Mouse (Mus musculus): ENCODE results near the gene Nrip2. TPM values are rescaled to one million over a fixed set of nuclear protein-coding genes. Genes with fewer than 3 reads are reported as not detected.
A peak's percentile ranks its signal among the peaks of the same experiment; 100 is the strongest.

Nrip2 gene
- polyA plus RNA-seq, 1 experiment from 2014 or later: 9.0 TPM

DNA sequence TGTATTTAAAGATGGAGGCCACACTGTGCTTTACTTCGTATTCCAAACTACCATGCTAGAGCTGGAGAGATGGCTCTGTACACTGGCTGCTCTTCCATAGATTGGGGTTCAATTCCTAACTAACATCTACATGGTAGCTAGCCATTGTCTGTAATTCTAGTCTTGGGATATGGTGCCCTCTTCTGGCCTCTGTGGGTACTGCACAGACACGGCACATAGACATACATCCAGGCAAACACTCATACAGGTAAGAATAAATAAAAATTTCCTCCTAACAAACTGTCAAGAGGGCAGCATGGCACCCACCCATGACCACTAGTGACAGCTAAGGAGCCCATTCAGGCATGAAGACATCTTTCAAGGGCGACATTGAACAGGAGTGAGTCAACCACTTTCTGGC is 12.0 kb downstream of the Nrip2 start:
- DNase-seq (ENCODE audit: low spot score): peak; percentile 88
- Histone ChIP-seq H3K4me3 (replicated peaks; ENCODE audit: low read length) (no peak overlapping the region), H3K9ac (no peak overlapping the region), H3K36me3 (replicated peaks; ENCODE audit: control insufficient read depth, insufficient read depth) (peaks cover 80% of the 10 kb centered on the region), H3K4me1 (replicated peaks; ENCODE audit: control insufficient read depth, insufficient read depth, low read length) (no peaks in the 10 kb centered on the region), H3K4me2 (replicated peaks) (no peak overlapping the region), H3K27me3 (ENCODE audit: control insufficient read depth, insufficient read depth, low read length) (no peaks in the 10 kb centered on the region), H3K9me3 (ENCODE audit: control insufficient read depth, low read length) (no peaks in the 10 kb centered on the region), H3K27ac (no peak overlapping the region)
- WGBS: 17% methylated on average over 3 of the region's 3 CpGs
- ATAC-seq (ENCODE audit: low FRiP score): peak; percentile 59

DNA sequence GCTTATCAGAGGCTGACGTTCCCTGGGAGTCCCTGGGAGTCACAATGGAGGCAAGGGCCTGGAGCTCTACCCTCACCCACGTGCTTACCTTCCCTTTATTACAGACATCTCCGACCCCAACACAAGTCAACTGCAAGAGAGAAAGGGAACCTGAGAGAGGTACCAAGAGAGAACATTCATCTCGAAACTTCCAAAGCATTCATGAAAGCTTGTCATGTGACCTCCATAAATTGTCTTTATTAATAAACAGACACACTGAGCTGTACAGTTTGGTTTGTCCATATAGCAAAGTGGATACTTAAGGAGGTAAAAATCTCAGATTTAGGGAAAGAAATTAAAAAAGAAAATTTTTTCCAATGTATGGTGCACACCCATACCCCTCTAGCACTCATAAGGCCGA is 17.1 kb downstream of the Nrip2 start:
- H3K4me3 ChIP-seq (replicated peaks; ENCODE audit: low read length): no peak overlapping the region
- H3K4me1 ChIP-seq (replicated peaks; ENCODE audit: control insufficient read depth, insufficient read depth, low read length): no peaks in the 10 kb centered on the region
- H3K36me3 ChIP-seq (replicated peaks; ENCODE audit: control insufficient read depth, insufficient read depth): peaks cover 35% of the 10 kb centered on the region
- 93% methylated on average over 5 of the region's 5 CpGs for WGBS
- no peaks in the 10 kb centered on the region for H3K9me3 ChIP-seq (ENCODE audit: control insufficient read depth, low read length)
- H3K27me3 ChIP-seq (ENCODE audit: control insufficient read depth, insufficient read depth, low read length): no peaks in the 10 kb centered on the region
- no peak overlapping the region for H3K9ac ChIP-seq
- no peak overlapping the region for H3K4me2 ChIP-seq (replicated peaks)
- no peak for DNase-seq (ENCODE audit: low spot score)
- ATAC-seq (ENCODE audit: low FRiP score): no peak
- no peak overlapping the region for H3K27ac ChIP-seq

DNA sequence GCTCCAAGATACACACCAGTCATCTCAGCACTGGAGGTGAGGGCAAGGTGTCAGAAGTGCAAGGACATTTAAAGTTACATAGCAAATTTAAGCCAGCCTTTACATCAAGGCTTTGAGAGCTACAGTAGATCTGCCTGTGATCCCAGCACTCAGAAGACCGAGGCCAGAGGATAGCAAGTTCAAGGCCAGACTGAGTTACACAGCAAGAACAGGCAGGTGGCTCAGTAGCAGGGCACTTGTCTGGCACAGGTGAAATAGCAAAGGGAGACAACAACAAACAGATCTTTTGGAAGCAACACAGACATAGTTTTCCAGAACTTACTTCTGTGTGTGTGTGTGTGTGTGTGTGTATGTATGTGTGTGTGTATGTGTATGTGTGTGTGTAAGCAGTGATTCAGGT is 19.0 kb downstream of the Nrip2 start:
- Histone ChIP-seq H3K9ac (no peak overlapping the region), H3K9me3 (ENCODE audit: control insufficient read depth, low read length) (no peaks in the 10 kb centered on the region), H3K4me3 (replicated peaks; ENCODE audit: low read length) (no peak overlapping the region), H3K4me1 (replicated peaks; ENCODE audit: control insufficient read depth, insufficient read depth, low read length) (peaks cover under 1% of the 10 kb centered on the region; the same call in 1 of the 2 replicates), H3K36me3 (replicated peaks; ENCODE audit: control insufficient read depth, insufficient read depth) (peaks cover 16% of the 10 kb centered on the region), H3K27ac (no peak overlapping the region), H3K27me3 (ENCODE audit: control insufficient read depth, insufficient read depth, low read length) (no peaks in the 10 kb centered on the region), H3K4me2 (replicated peaks) (no peak overlapping the region)
- DNase-seq (ENCODE audit: low spot score) (no peak), ATAC-seq (ENCODE audit: low FRiP score) (no peak)
- WGBS: 94% methylated on average over 1 of the region's 1 CpGs

DNA sequence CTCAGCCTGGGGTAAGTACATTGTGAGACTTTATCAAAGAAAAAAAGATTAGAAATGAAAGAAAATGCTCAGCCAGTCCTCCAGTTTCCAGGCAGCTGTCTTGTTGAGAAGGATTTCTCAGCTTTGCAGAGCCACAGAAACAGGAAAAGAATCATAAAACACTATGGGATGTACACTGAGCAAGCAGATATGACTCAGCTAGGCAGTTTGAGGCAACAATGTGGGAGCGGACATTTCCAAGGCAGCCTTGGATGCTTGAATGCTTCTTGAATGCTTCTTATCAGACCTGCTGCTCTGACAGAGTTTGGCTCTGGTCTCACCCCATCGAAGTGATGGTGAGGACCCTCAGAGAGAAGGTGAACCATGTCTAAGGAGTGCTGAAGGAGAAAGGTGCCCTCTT is 21.9 kb downstream of the Nrip2 start:
- Histone ChIP-seq H3K4me1 (replicated peaks; ENCODE audit: control insufficient read depth, insufficient read depth, low read length) (peaks cover 10% of the 10 kb centered on the region), H3K27ac (no peak overlapping the region), H3K9me3 (ENCODE audit: control insufficient read depth, low read length) (no peaks in the 10 kb centered on the region), H3K27me3 (ENCODE audit: control insufficient read depth, insufficient read depth, low read length) (no peaks in the 10 kb centered on the region), H3K36me3 (replicated peaks; ENCODE audit: control insufficient read depth, insufficient read depth) (no peaks in the 10 kb centered on the region), H3K4me2 (replicated peaks) (no peak overlapping the region), H3K4me3 (replicated peaks; ENCODE audit: low read length) (no peak overlapping the region), H3K9ac (no peak overlapping the region)
- WGBS: 94% methylated on average over 2 of the region's 2 CpGs
- ATAC-seq (ENCODE audit: low FRiP score) (no peak), DNase-seq (ENCODE audit: low spot score) (no peak)

DNA sequence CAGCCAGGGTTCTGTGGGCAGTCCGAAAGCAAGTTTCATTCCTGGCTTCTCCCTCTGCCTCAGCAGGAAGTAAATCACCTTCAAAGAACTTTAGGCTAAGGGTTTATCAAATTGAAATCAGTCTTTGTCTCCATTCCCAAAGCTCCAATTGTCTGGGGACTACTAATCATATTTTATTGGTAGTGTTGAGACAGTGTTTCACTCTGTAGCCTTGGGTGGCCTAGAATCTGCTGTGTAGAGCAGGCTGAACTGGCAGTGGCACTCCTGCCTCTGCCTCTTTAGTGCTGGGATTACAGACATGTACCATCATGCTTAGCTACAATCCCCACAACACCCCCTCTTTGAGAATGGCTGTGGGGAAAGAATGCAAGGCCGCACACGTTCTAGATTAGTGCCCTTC is 22.4 kb downstream of the Nrip2 start:
- WGBS: 93% methylated on average over 3 of the region's 3 CpGs
- Histone ChIP-seq H3K9me3 (ENCODE audit: control insufficient read depth, low read length) (no peaks in the 10 kb centered on the region), H3K4me2 (replicated peaks) (no peak overlapping the region), H3K4me3 (replicated peaks; ENCODE audit: low read length) (no peak overlapping the region), H3K27me3 (ENCODE audit: control insufficient read depth, insufficient read depth, low read length) (no peaks in the 10 kb centered on the region), H3K4me1 (replicated peaks; ENCODE audit: control insufficient read depth, insufficient read depth, low read length) (peaks cover 10% of the 10 kb centered on the region), H3K36me3 (replicated peaks; ENCODE audit: control insufficient read depth, insufficient read depth) (no peaks in the 10 kb centered on the region), H3K27ac (no peak overlapping the region), H3K9ac (no peak overlapping the region)
- ATAC-seq (ENCODE audit: low FRiP score) (no peak), DNase-seq (ENCODE audit: low spot score) (no peak)

DNA sequence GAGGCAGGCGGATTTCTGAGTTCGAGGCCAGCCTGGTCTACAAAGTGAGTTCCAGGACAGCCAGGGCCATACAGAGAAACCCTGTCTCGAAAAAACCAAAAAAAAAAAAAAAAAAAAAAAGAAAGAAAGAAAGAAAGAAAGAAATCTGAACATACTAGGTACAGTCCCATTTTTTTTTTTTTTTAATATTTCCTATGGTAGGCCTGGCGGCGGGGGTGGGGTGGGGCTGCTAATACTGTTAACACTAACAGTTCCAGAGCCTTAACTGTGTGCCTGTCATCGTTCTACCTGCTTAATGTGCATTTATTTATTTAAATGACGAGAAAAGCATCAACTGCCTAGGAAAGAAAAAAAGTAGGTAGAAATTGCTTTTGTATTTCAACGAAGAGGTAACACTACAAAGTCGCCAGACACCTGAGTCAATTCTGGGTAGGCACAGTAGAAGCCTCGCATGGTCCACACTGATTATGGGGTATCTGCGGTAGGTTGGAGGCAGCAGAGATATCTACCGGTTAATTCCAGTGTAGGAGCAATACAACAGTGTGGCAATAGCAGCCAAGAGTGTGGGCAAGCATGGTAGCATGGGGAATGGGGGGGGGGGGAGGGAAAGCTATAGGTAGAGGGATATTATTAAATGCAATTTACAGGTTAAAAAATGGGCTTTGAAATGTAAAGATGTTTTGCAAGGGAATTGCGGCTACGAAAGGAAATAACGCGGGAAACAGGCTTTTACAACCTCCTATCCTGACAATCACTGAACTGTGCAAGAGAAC is 24.6 kb downstream of the Nrip2 start:
- DNase-seq (ENCODE audit: low spot score): no peak
- Histone ChIP-seq H3K9me3 (ENCODE audit: control insufficient read depth, low read length) (no peaks in the 10 kb centered on the region), H3K4me2 (replicated peaks) (peak overlapping the region; percentile 67), H3K27me3 (ENCODE audit: control insufficient read depth, insufficient read depth, low read length) (no peaks in the 10 kb centered on the region), H3K9ac (peak overlapping the region; percentile 90), H3K27ac (peak overlapping the region; percentile 100), H3K36me3 (replicated peaks; ENCODE audit: control insufficient read depth, insufficient read depth) (peaks cover 11% of the 10 kb centered on the region), H3K4me3 (replicated peaks; ENCODE audit: low read length) (peak overlapping the region; percentile 67), H3K4me1 (replicated peaks; ENCODE audit: control insufficient read depth, insufficient read depth, low read length) (peaks cover 10% of the 10 kb centered on the region)
- WGBS: 46% methylated on average over 15 of the region's 16 CpGs
- ATAC-seq (ENCODE audit: low FRiP score): peak; percentile 18; the same call in 1 of the 2 replicates

DNA sequence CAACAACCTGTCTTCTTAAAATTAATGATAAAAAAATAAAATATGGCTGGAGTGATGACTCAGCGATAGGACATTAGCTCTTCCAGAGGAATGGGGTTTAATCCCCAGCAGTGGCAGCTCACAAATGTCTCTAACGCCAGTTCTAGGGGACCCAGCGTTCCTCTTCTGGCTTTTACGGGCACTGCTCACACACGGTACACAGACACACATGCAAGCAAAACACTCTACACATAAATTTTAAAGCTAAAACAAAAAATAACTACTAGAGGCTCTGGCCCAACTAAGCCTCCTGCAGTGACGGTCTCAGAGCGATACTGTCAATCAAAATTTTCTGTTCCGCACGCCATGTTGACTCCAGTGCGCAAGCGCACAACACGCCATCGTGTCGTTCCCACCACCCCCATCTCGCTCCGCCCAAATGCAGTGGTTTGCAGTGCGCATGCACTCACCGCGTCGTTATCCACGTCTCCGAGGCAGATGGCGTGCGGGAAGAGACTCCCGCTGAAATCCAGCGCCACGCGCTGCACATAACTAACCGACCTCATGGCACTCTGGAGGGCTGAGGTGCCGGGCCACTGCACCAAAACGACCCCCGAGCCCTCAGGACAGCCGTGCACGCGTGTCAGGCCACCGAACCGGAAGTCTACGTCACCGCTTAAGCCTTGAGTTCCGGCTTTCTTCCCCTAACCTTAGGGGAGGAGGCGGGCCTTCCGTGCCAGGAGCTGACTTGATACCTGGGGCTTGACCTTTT is 25.3 kb downstream of the Nrip2 start, which contains the start of gene Itfg2:
Gene Itfg2 (minus strand): TSS at position 663 of the 751 bp plus-strand sequence.
- H3K4me2 ChIP-seq (replicated peaks): peak within 1 kb of the TSS; percentile 67
- peaks cover 10% of the 10 kb centered on the region for H3K4me1 ChIP-seq (replicated peaks; ENCODE audit: control insufficient read depth, insufficient read depth, low read length)
- WGBS: under 1% methylated on average over 42 of the region's 42 CpGs
- peak; percentile 96 for ATAC-seq (ENCODE audit: low FRiP score)
- peak within 1 kb of the TSS; percentile 90 for H3K9ac ChIP-seq
- peak within 1 kb of the TSS; percentile 100 for H3K27ac ChIP-seq
- peaks cover 19% of the 10 kb centered on the region for H3K36me3 ChIP-seq (replicated peaks; ENCODE audit: control insufficient read depth, insufficient read depth)
- no peaks in the 10 kb centered on the region for H3K27me3 ChIP-seq (ENCODE audit: control insufficient read depth, insufficient read depth, low read length)
- H3K4me3 ChIP-seq (replicated peaks; ENCODE audit: low read length): peak within 1 kb of the TSS; percentile 67
- peak; percentile 97 for DNase-seq (ENCODE audit: low spot score)
- no peaks in the 10 kb centered on the region for H3K9me3 ChIP-seq (ENCODE audit: control insufficient read depth, low read length)

DNA sequence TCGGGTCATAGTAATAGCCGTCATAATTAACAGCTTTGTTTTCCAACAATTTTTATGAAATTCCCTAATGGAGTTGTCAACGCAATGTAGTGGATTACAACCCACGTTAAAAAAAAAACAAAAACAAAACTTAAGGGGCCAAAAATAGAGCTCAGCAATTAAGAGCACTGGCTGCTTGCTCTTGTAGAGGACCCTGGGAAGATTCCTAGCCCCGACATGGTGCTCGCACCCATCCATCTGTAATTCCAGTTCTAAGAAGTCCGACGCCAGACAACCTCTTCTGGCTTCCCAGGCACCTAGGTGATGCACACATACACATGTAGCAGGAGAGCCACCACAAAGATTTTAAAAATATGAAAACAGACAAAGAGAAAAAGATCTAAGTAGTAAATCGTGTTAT is 25.9 kb downstream of the Nrip2 start:
- ATAC-seq (ENCODE audit: low FRiP score) (no peak), DNase-seq (ENCODE audit: low spot score) (no peak)
- Histone ChIP-seq H3K4me1 (replicated peaks; ENCODE audit: control insufficient read depth, insufficient read depth, low read length) (peaks cover 10% of the 10 kb centered on the region), H3K27ac (peak overlapping the region; percentile 100), H3K9me3 (ENCODE audit: control insufficient read depth, low read length) (no peaks in the 10 kb centered on the region), H3K4me2 (replicated peaks) (peak overlapping the region; percentile 67), H3K36me3 (replicated peaks; ENCODE audit: control insufficient read depth, insufficient read depth) (peaks cover 25% of the 10 kb centered on the region), H3K4me3 (replicated peaks; ENCODE audit: low read length) (peak overlapping the region; percentile 67), H3K9ac (peak overlapping the region; percentile 90), H3K27me3 (ENCODE audit: control insufficient read depth, insufficient read depth, low read length) (no peaks in the 10 kb centered on the region)
- WGBS: 24% methylated on average over 9 of the region's 9 CpGs

DNA sequence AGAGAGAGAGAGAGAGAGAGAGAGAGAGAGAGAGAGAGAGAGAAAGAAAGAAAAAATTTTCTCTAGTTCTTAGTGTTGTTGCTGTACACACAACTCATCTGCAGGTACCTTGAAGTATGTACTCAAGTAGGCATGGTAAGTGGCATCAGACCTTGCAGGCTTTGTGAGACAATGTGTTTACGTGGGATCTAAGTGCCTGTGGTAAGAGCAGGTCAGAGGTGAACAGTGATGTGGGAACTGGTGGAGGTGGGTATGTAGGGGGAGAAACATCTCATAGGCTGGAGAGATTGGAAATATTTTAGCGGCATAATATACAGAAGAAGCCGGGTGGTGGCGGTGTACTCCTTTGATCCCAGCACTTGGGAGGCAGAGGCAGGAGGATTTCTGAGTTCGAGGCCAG is 28.5 kb downstream of the Nrip2 start:
- ATAC-seq (ENCODE audit: low FRiP score): no peak

More for the DNA sequence above, 28.5 kb downstream of the Nrip2 start:
- 95% methylated on average over 5 of the region's 5 CpGs for WGBS
- H3K4me3 ChIP-seq (replicated peaks; ENCODE audit: low read length): no peak overlapping the region
- H3K36me3 ChIP-seq (replicated peaks; ENCODE audit: control insufficient read depth, insufficient read depth): peaks cover 50% of the 10 kb centered on the region
- H3K27ac ChIP-seq: no peak overlapping the region
- H3K9ac ChIP-seq: no peak overlapping the region
- no peak for DNase-seq (ENCODE audit: low spot score)
- no peaks in the 10 kb centered on the region for H3K9me3 ChIP-seq (ENCODE audit: control insufficient read depth, low read length)
- H3K27me3 ChIP-seq (ENCODE audit: control insufficient read depth, insufficient read depth, low read length): no peaks in the 10 kb centered on the region
- peaks cover 10% of the 10 kb centered on the region; the same call in 1 of the 2 replicates for H3K4me1 ChIP-seq (replicated peaks; ENCODE audit: control insufficient read depth, insufficient read depth, low read length)
- no peak overlapping the region for H3K4me2 ChIP-seq (replicated peaks)
